Mouse (Mus musculus) midbrain, embryonic 14.5 days (tissue): Measurements from ENCODE around the gene Hormad2. TPM values are rescaled to one million over a fixed set of nuclear protein-coding genes. Genes with fewer than 3 reads are reported as not detected.

Source experiments
- ATAC-seq: fragments of 200-750 bp; cut with Nextera tagmentation; 2 replicates; pipeline ENCODE4 v1.8.0; 2017; ENCODE audit warnings: moderate number of reproducible peaks, moderate library complexity; ENCODE audit not compliant: low FRiP score, low TSS enrichment
- DNase-seq: peaks from one replicate; pipeline ENCODE4 v3.0.0-alpha.2; 2015
- H3K27ac ChIP-seq: fragments of 300-500 bp; sonication (generic); replicated peaks from 2 replicates; pipeline ENCODE4 v1.5.1; 2014; ENCODE audit warnings: mild to moderate bottlenecking, low read depth, low read length, moderate library complexity
- H3K27me3 ChIP-seq: fragments of 300-500 bp; sonication (generic); 2 replicates; pipeline ENCODE4 v1.6.1; 2014; ENCODE audit warnings: low read length, control low read depth, mixed read lengths; ENCODE audit not compliant: control insufficient read depth, insufficient read depth
- H3K36me3 ChIP-seq: fragments of 300-500 bp; sonication (generic); 2 replicates; pipeline ENCODE4 v1.6.1; 2014; ENCODE audit warnings: low read length, control low read depth; ENCODE audit not compliant: control insufficient read depth, insufficient read depth
- H3K4me1 ChIP-seq: fragments of 300-500 bp; sonication (generic); 2 replicates; pipeline ENCODE4 v1.6.1; 2014; ENCODE audit warnings: mild to moderate bottlenecking, antibody characterized with exemption, low read length, control low read depth; ENCODE audit not compliant: control insufficient read depth, insufficient read depth
- H3K4me2 ChIP-seq: fragments of 300-500 bp; sonication (generic); 2 replicates; pipeline ENCODE4 v1.6.1; 2014; ENCODE audit warnings: mild to moderate bottlenecking, low read length, moderate library complexity
- H3K4me3 ChIP-seq: fragments of 300-500 bp; sonication (generic); replicated peaks from 2 replicates; pipeline ENCODE4 v1.5.1; 2014; ENCODE audit warnings: low read depth, low read length
- H3K9ac ChIP-seq: fragments of 300-500 bp; sonication (generic); replicated peaks from 2 replicates; pipeline ENCODE4 v1.6.1; 2014; ENCODE audit warnings: mild to moderate bottlenecking, low read length, moderate library complexity
- H3K9me3 ChIP-seq: fragments of 300-500 bp; sonication (generic); 2 replicates; pipeline ENCODE4 v1.6.1; 2016; ENCODE audit warnings: low read length, control low read depth, mixed read lengths; ENCODE audit not compliant: control insufficient read depth
- WGBS: fragments of 180-500 bp; shearing (Covaris S2); extraction: QIAGEN DNeasy Blood & Tissue Kit; methylation state at CpG from one replicate; pipeline ENCODE4 v1.1.7; 2014; 5-methylcytosine and 5-hydroxymethylcytosine counted together
- polyA plus RNA-seq: library from polyadenylated mRNA; unstranded; fragments of >200 nt; fragmentation: Nextera tagmentation; extraction: Ambion mirVana; gene quantifications from 2 replicates; pipeline ENCODE4 v1.2.1, GENCODE M21; 2014

The Hormad2 gene
- polyA plus RNA-seq, 1 experiment from 2014 or later, result 0.14 TPM

DNA sequence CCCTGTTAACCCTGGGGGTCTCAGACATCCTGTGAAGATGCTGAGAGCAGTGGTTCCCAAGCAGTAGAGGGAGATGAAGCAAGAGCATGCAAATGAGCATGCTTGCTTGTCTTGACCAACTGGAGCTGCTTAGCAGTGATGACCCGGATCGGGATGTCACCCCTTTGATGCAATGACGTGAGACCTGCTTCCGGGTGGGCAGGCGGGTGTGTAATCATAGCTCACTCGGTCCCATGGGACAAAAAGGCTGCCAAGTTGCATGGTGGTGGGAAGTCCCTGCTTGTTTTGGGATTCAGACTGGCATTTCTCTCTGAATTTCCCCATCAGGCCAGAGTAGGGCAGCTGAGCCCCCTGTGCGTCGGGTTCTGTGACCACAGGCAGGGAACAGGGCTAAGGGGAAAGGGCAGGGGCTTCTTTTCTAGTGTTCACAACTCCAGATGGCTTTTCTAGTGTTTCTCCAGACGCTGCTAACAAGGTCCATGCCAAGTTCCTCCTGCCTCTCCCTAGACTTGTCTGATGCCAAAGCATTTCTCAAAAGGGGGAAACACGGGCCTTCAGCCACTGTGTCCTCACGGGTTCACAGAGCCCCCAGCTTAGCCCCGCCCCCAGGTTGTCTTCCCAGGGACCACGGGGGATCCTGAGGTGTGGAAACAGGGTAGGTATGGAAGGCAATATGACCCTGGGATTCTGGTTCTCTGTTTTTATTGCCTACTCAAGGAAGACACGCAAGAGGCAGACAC lies 141.0 kb downstream of the Hormad2 start:
- no peak overlapping the region for H3K9ac ChIP-seq
- no peak for DNase-seq

DNA sequence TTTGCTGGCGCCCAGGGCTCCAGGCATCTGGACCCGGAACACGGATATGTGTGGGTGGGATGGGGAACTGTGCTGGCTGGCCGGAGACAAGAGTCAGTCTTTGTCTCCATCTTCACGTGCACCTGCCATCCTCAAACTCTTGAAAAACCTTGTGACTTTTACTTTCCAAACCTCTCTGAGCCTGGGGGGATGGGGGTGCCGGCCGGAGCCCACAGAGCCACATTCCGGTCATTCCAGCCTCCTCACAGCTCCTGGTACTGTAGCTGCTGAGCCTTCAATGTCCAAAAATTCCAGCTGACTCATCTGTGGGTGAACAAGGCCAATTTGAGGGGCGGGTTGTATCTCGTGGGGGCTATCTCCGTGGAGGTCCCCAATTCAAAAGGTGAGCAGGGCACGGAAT lies 141.7 kb downstream of the Hormad2 start:
- WGBS, result 56% methylated on average over 12 of the region's 12 CpGs

More for the DNA sequence above, 141.0 kb downstream of the Hormad2 start:
- 72% methylated on average over 14 of the region's 14 CpGs for WGBS
- no peaks in the 10 kb centered on the region for H3K36me3 ChIP-seq
- no peaks in the 10 kb centered on the region for H3K27me3 ChIP-seq
- no peak overlapping the region for H3K27ac ChIP-seq
- H3K4me3 ChIP-seq, result no peak overlapping the region
- no peak for ATAC-seq
- H3K4me2 ChIP-seq, result no peak overlapping the region
- no peaks in the 10 kb centered on the region for H3K4me1 ChIP-seq
- H3K9me3 ChIP-seq, result no peaks in the 10 kb centered on the region

GRCm38 (mm10) chr11:4298615-4299014 lies 142.3 kb downstream of the Hormad2 start:
- Histone ChIP-seq H3K4me2 (no peak overlapping the region), H3K4me1 (no peaks in the 10 kb centered on the region), H3K27me3 (no peaks in the 10 kb centered on the region), H3K27ac (no peak overlapping the region), H3K9ac (no peak overlapping the region), H3K36me3 (no peaks in the 10 kb centered on the region), H3K4me3 (no peak overlapping the region), H3K9me3 (no peaks in the 10 kb centered on the region)
- ATAC-seq, result no peak
- 57% methylated on average over 7 of the region's 7 CpGs for WGBS
- no peak for DNase-seq

More for the DNA sequence above, 141.7 kb downstream of the Hormad2 start:
- Histone ChIP-seq H3K4me3 (no peak overlapping the region), H3K9me3 (no peaks in the 10 kb centered on the region), H3K4me1 (no peaks in the 10 kb centered on the region), H3K4me2 (no peak overlapping the region), H3K27ac (no peak overlapping the region), H3K27me3 (no peaks in the 10 kb centered on the region), H3K36me3 (no peaks in the 10 kb centered on the region), H3K9ac (no peak overlapping the region)
- ATAC-seq (no peak), DNase-seq (no peak)

- H3K36me3 ChIP-seq, result no peaks in the 10 kb centered on the region
- H3K4me1 ChIP-seq, result no peaks in the 10 kb centered on the region
- no peak overlapping the region for H3K27ac ChIP-seq
- no peak overlapping the region for H3K4me2 ChIP-seq
- no peak overlapping the region for H3K9ac ChIP-seq
- DNase-seq (no peak), ATAC-seq (no peak)
- H3K27me3 ChIP-seq, result no peaks in the 10 kb centered on the region
- H3K4me3 ChIP-seq, result no peak overlapping the region
- 85% methylated on average over 3 of the region's 3 CpGs for WGBS
- H3K9me3 ChIP-seq, result no peaks in the 10 kb centered on the region
These were observed 143.2 kb downstream of the Hormad2 start for GRCm38 (mm10) chr11:4297753-4298152.

GRCm38 (mm10) chr11:4296610-4297275 lies 144.2 kb downstream of the Hormad2 start:
- no peaks in the 10 kb centered on the region for H3K9me3 ChIP-seq
- no peaks in the 10 kb centered on the region for H3K36me3 ChIP-seq
- no peak overlapping the region for H3K27ac ChIP-seq
- no peak for ATAC-seq
- 74% methylated on average over 10 of the region's 10 CpGs for WGBS
- H3K4me3 ChIP-seq, result no peak overlapping the region
- no peak overlapping the region for H3K4me2 ChIP-seq
- no peak for DNase-seq
- no peaks in the 10 kb centered on the region for H3K4me1 ChIP-seq
- H3K9ac ChIP-seq, result no peak overlapping the region
- no peaks in the 10 kb centered on the region for H3K27me3 ChIP-seq

Other genes starting within 250 kb of the Hormad2 start
- gene Castor1, start 222.9 kb downstream of the Hormad2 start, polyA plus RNA-seq, result 1.6 and 2.1 TPM in 2 replicates
- 0.12 TPM in 1 of 2 replicates, not detected in the other for gene Osm, start 204.7 kb downstream of the Hormad2 start, polyA plus RNA-seq
- not detected in 2 replicates for gene Lif, start 183.5 kb downstream of the Hormad2 start, polyA plus RNA-seq
- gene Mtmr3, start 153.8 kb upstream of the Hormad2 start, polyA plus RNA-seq, result 34.7 and 44.1 TPM in 2 replicates
- gene Gm11032, start 179.0 kb upstream of the Hormad2 start, polyA plus RNA-seq, result not detected in 2 replicates
- gene Ascc2, start 196.6 kb upstream of the Hormad2 start, polyA plus RNA-seq, result 15.4 and 21.7 TPM in 2 replicates